Mouse (Mus musculus) midbrain, embryonic 13.5 days (tissue): ENCODE measurements at regions not wholly inside any gene's neighbourhood (a gene's known extent, or its start where the extent isn't known, plus 50 kb on each side); places are given as distances from the start of the nearest gene placed in this dataset.

Experiments
- ATAC-seq: fragments of 200-750 bp; cut with Nextera tagmentation; 2 replicates; pipeline ENCODE4 v1.8.0; 2017; ENCODE audit warnings: mild to moderate bottlenecking, moderate TSS enrichment, moderate library complexity
- H3K27ac ChIP-seq: fragments of 300-500 bp; sonication (generic); 2 replicates; pipeline ENCODE4 v1.5.1; 2015; ENCODE audit warnings: inconsistent platforms, mild to moderate bottlenecking, moderate library complexity
- H3K27me3 ChIP-seq: fragments of 300-500 bp; sonication (generic); 2 replicates; pipeline ENCODE4 v1.6.1; 2015; ENCODE audit warnings: mild to moderate bottlenecking, inconsistent platforms
- H3K36me3 ChIP-seq: fragments of 300-500 bp; sonication (generic); 2 replicates; pipeline ENCODE4 v1.6.1; 2015; ENCODE audit warnings: mild to moderate bottlenecking, inconsistent platforms
- H3K4me1 ChIP-seq: fragments of 300-500 bp; sonication (generic); replicated peaks from 2 replicates; pipeline ENCODE4 v1.6.1; 2015; ENCODE audit warnings: inconsistent platforms
- H3K4me2 ChIP-seq: fragments of 300-500 bp; sonication (generic); replicated peaks from 2 replicates; pipeline ENCODE4 v1.6.1; 2015; ENCODE audit warnings: moderate library complexity, mild to moderate bottlenecking, inconsistent platforms
- H3K4me3 ChIP-seq: fragments of 300-500 bp; sonication (generic); replicated peaks from 2 replicates; pipeline ENCODE4 v1.5.1; 2015; ENCODE audit warnings: mild to moderate bottlenecking, inconsistent platforms
- H3K9ac ChIP-seq: fragments of 300-500 bp; sonication (generic); replicated peaks from 2 replicates; pipeline ENCODE4 v1.6.1; 2015; ENCODE audit warnings: mild to moderate bottlenecking, inconsistent platforms
- H3K9me3 ChIP-seq: fragments of 300-500 bp; sonication (generic); 2 replicates; pipeline ENCODE4 v1.6.1; 2016; ENCODE audit warnings: mild to moderate bottlenecking, inconsistent platforms
- WGBS: fragments of 180-500 bp; shearing (Covaris S2); methylation state at CpG from one replicate; pipeline ENCODE4 v1.1.7; 2015; 5-methylcytosine and 5-hydroxymethylcytosine counted together

DNA sequence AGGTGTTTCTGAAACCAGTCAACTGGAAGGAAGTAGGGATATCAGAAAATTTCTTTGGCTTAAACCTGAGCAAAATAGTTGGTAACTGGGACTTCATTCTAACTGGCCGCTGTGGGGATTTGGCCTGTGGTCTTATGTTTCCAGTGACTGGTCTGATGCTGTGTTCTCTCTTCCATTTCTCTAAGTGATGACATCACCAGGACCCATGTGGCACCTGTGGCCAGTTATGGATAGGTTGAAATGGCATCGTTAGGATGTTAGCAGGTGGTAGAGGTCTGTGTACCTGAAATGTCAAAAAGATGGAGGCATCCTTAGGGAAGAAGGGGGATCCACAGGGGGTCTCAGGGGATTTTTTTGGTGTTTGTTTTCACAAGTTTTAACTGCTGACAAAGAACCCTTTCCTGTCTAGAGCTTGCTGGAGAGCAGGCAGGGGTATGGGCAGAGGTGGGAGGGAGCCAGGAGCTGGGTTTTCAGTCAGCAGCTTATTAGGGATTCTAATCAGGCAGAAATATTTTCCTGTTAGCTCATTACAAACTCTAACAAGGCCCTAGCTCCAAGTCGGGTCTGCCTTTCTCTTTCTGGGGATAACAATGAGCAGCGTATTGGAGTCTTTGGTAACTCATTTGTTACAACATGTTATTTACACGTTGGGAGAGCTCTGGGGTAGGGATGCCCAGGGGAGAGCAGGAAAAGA is 170.2 kb downstream of the Adck1 start:
- Histone ChIP-seq H3K9me3 (no peaks in the 10 kb centered on the region), H3K27me3 (no peaks in the 10 kb centered on the region), H3K36me3 (no peaks in the 10 kb centered on the region), H3K4me2 (no peak overlapping the region), H3K4me3 (no peak overlapping the region), H3K27ac (no peak overlapping the region), H3K9ac (no peak overlapping the region), H3K4me1 (no peaks in the 10 kb centered on the region)
- WGBS, result 59% methylated on average over 5 of the region's 5 CpGs
- peak; percentile 37; the same call in 1 of the 2 replicates for ATAC-seq

DNA sequence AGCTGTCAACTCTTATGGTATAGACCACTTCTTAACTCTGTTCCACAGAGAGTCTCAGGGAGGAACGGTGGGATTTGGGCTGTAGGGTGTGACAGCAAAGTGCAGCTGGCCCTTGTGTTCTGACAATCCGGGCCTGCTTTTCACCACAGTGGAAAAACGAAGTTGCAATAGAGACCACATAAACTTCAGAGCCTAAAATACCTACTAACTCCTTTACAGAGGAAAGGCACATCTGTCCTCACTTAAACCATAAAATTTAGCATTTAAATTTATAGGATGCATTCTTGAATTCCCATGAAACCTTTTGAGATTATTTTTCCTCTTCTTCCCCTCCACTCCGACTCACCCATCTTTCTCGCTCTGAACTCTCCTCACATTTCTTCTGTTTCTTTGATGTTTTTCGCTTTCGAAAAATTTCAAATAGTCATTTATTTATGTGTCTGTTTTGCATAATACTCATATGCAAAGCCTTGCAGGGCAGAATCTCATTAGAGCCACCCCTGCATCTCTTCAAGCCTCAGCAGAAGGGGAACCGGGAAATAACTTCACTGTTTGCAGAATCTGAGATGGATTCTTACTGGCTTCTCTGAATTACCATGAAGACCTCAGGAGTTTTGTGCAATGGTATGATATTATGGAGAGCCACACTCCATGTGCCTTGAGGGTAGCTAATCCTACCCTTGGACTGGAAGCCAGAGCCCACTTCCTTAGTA is 172.1 kb downstream of the Adck1 start:
- H3K9ac ChIP-seq, result no peak overlapping the region
- no peak overlapping the region for H3K4me3 ChIP-seq
- no peak overlapping the region for H3K4me2 ChIP-seq
- H3K9me3 ChIP-seq, result no peaks in the 10 kb centered on the region
- H3K27me3 ChIP-seq, result no peaks in the 10 kb centered on the region
- no peak for ATAC-seq
- H3K36me3 ChIP-seq, result no peaks in the 10 kb centered on the region
- H3K27ac ChIP-seq, result no peak overlapping the region
- H3K4me1 ChIP-seq, result no peaks in the 10 kb centered on the region
- 73% methylated on average over 8 of the region's 8 CpGs for WGBS

DNA sequence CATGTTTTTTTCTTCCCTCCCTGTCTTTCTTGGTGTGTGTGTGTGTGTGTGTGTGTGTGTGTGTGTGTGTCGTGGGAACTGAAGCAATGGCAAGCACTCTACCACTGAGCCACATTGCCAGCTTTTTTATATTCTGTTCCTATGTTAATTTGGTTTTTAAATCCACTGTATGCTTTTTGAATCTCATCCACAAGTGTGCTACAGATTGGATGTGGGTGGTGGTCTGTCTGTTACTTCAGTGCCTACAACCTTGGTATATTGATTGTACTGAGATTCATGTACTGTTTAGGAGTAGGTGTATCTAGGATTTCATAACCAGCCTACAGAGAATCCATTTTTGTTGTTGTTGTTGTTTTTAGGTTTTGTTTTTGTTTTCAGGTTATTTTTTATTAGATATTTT is 170.8 kb upstream of the Nrxn3 start:
- H3K4me2 ChIP-seq, result no peak overlapping the region
- WGBS, result 80% methylated on average over 1 of the region's 1 CpGs
- H3K27me3 ChIP-seq, result no peaks in the 10 kb centered on the region
- H3K36me3 ChIP-seq, result no peaks in the 10 kb centered on the region
- ATAC-seq, result no peak
- no peaks in the 10 kb centered on the region for H3K9me3 ChIP-seq
- no peaks in the 10 kb centered on the region for H3K4me1 ChIP-seq
- H3K9ac ChIP-seq, result no peak overlapping the region
- H3K4me3 ChIP-seq, result no peak overlapping the region
- H3K27ac ChIP-seq, result no peak overlapping the region

DNA sequence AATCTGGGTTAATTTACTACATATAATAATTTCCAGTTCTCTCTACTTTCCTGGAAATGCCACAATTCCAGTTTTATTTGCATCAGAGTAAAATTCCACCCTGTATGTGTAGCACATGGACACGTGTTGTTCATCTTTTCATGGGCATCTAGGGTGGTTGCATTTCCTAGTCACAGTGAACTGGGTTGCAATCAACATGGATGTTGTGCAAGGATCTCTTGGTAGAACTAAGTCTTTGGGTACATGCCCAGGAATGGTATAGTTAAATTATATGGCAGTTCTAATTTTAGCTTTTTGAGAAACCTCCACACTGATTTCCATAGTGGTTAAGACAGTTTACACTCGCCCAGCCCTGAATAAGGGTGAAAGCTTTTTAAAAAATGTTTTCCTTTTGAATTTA is 167.2 kb upstream of the Nrxn3 start:
- Histone ChIP-seq H3K4me2 (no peak overlapping the region), H3K4me1 (no peaks in the 10 kb centered on the region), H3K4me3 (no peak overlapping the region), H3K9ac (no peak overlapping the region), H3K27ac (no peak overlapping the region), H3K27me3 (no peaks in the 10 kb centered on the region), H3K36me3 (no peaks in the 10 kb centered on the region), H3K9me3 (no peaks in the 10 kb centered on the region)
- no peak for ATAC-seq
- WGBS, result 89% methylated on average over 2 of the region's 2 CpGs

DNA sequence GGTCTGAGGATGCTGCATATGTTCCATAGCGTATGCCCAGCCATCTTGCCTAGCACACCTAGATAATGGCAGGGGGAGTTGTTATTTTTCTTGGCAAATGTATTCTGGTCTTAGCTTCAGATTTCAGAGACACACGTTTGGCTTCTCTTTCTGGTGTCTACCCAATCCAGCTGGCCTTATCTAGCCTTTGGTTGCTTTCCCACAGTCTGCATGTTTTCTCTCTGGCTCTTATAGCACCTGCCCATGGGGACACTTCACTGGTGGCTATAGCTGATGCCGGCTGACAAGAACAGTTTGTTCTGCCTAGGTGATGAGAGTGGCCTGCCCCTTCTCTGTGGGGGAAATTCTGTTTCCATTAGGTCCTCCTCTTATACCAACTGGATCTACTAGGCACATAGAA is 164.6 kb upstream of the Nrxn3 start:
- no peaks in the 10 kb centered on the region for H3K9me3 ChIP-seq
- WGBS, result 91% methylated on average over 3 of the region's 3 CpGs
- H3K27me3 ChIP-seq, result no peaks in the 10 kb centered on the region
- H3K4me2 ChIP-seq, result no peak overlapping the region
- H3K4me3 ChIP-seq, result no peak overlapping the region
- no peaks in the 10 kb centered on the region for H3K4me1 ChIP-seq
- H3K36me3 ChIP-seq, result no peaks in the 10 kb centered on the region
- no peak for ATAC-seq
- no peak overlapping the region for H3K9ac ChIP-seq
- no peak overlapping the region for H3K27ac ChIP-seq

DNA sequence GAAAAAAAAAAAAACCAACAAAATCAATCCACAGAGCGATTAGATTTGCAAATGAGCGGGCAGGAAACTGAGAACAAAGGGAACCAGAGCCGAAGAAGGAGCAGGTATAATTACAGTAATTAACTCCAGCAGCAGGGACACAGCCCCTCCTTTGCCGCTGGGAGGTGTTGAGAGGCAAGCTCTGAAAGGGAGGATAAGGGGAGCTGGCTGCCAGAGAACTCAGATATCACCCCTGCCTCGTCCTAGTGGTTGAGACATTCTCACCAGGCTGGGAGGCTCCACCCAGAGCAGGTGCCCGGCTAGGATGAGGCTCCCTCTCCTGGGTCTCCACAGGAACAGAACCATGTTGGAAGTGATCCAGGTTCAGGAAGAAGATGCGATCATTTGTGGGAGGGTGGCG is 142.7 kb upstream of the Nrxn3 start:
- Histone ChIP-seq H3K9me3 (no peaks in the 10 kb centered on the region), H3K4me2 (no peak overlapping the region), H3K27me3 (no peaks in the 10 kb centered on the region), H3K4me1 (0 out of 2 replicates have a peak, but pooled peaks cover 3% of the 10 kb centered on the region), H3K27ac (0 out of 2 replicates have a peak overlapping the region, but pooled peaks have one; percentile 7), H3K36me3 (no peaks in the 10 kb centered on the region), H3K9ac (no peak overlapping the region), H3K4me3 (no peak overlapping the region)
- ATAC-seq, result peak; percentile 86
- WGBS, result 16% methylated on average over 8 of the region's 8 CpGs

DNA sequence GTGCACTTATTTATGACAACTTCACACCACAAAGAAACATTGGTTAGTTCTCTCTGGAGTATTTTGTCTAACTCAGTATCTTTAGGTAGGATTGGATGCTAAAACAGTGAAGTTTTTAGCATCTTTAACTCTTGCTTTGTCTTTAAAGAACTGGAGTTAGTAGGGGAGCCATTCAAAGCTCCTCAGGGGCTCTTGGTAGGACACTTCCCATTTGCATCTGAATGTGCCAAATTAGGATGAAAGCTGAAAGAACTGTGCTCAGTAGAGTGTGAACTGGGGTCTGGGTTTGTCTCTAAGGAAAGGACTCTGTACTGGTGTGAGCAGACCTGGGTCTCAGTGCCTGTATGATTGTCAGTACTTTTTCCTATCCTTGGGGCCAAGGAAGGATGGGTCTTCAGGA is 116.7 kb upstream of the Nrxn3 start:
- H3K4me2 ChIP-seq, result no peak overlapping the region
- no peak overlapping the region for H3K9ac ChIP-seq
- no peaks in the 10 kb centered on the region for H3K36me3 ChIP-seq
- no peak overlapping the region for H3K27ac ChIP-seq
- H3K4me1 ChIP-seq, result no peaks in the 10 kb centered on the region
- H3K4me3 ChIP-seq, result no peak overlapping the region
- no peak for ATAC-seq
- no peaks in the 10 kb centered on the region for H3K9me3 ChIP-seq
- H3K27me3 ChIP-seq, result no peaks in the 10 kb centered on the region

DNA sequence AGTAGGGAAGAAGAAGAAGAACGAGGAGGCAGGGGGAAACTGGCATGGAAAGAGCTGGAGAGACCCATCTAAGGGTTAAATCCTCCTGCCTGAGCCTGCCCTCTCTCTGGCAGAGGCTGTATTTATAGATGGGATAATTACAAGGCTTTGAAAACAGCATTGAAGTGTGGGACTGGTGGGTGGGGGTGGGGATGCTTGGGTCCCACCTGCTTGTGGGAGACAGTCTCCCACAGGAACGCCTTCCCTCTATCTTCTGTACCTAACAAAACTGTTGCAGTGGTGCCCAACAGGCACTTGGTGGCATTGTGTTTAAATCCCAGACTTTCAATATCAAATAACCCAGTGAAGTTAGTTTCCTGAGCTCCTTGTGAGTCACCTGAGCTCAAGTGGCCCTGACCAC is 102.6 kb upstream of the Nrxn3 start:
- Histone ChIP-seq H3K4me2 (no peak overlapping the region), H3K36me3 (no peaks in the 10 kb centered on the region), H3K27ac (no peak overlapping the region), H3K27me3 (no peaks in the 10 kb centered on the region), H3K4me3 (no peak overlapping the region), H3K9me3 (0 out of 2 replicates have a peak, but pooled peaks cover 3% of the 10 kb centered on the region), H3K4me1 (no peaks in the 10 kb centered on the region; the same call in 1 of the 2 replicates), H3K9ac (no peak overlapping the region)
- no peak for ATAC-seq
- WGBS, result 35% methylated on average over 2 of the region's 2 CpGs

DNA sequence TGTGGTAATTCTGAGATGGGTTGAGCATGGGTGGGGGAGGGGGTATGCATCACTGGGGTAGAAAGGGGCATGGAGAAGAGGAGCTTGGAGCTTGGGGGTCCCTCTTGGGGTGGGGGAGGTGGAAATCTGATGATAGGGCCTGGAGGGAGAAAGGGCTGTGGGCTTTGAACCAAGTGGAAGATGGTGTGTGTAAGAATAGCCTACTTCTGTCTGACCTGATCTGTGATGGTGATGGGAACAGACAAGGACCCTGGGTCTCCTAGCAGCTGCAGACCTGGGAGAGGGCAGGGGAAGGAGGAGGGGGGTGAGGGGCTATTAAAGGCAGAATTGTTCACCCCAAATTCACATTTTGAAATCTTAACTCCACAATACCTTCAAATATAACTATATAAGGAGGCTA is 78.4 kb upstream of the Nrxn3 start:
- H3K9me3 ChIP-seq, result no peaks in the 10 kb centered on the region
- no peak for ATAC-seq
- no peaks in the 10 kb centered on the region for H3K4me1 ChIP-seq
- H3K9ac ChIP-seq, result no peak overlapping the region
- H3K36me3 ChIP-seq, result no peaks in the 10 kb centered on the region
- no peaks in the 10 kb centered on the region for H3K27me3 ChIP-seq
- H3K4me3 ChIP-seq, result no peak overlapping the region
- no peak overlapping the region for H3K4me2 ChIP-seq
- H3K27ac ChIP-seq, result no peak overlapping the region

DNA sequence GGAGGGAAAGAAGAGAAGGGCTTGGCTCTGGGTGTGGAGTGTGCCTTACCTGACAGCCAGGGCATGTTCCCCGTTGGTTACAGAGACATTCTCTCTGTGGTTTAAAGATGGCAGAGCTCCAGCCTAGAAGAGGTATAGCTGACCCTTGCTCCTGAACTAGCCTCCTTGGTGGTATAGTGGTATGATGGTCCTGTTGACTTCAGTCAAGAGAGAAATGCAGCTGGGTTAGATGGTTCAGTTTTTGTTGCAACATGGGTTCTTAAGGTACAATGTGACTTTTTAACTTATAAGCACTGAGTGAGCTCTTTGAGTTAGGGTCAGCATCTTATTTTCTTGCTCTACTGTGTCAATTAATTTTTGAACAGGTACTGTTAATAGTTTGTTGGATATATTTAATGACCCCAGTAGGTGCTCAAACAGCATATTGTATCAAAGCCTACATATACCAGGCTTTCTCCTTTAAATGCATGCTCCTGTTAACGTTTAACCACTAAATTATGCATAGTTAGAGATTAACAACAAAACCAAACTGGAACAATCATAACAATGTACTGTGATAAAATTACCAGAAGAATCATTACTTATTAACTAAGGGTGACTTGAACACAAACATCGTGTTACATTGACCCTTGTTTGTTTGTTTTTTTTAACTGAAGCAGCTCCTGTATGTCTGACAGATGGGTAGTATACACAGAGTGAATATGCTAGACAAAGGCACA is 70.5 kb upstream of the Nrxn3 start:
- Histone ChIP-seq H3K9me3 (no peaks in the 10 kb centered on the region), H3K27me3 (no peaks in the 10 kb centered on the region), H3K4me2 (no peak overlapping the region), H3K4me3 (no peak overlapping the region), H3K36me3 (no peaks in the 10 kb centered on the region), H3K9ac (no peak overlapping the region), H3K4me1 (no peaks in the 10 kb centered on the region), H3K27ac (no peak overlapping the region)
- WGBS, result 78% methylated on average over 3 of the region's 3 CpGs
- ATAC-seq, result no peak
